Mouse (Mus musculus): ENCODE measurements at regions not wholly inside any gene's neighbourhood (a gene's known extent, or its start where the extent isn't known, plus 50 kb on each side); places are given as distances from the start of the nearest gene placed in this dataset.

GRCm38 (mm10) chr17:61696717-61697116 is 1184.4 kb downstream of the Efna5 start:
- DNase-seq (ENCODE audit: low spot score in 2 of 2), result no peak

DNA sequence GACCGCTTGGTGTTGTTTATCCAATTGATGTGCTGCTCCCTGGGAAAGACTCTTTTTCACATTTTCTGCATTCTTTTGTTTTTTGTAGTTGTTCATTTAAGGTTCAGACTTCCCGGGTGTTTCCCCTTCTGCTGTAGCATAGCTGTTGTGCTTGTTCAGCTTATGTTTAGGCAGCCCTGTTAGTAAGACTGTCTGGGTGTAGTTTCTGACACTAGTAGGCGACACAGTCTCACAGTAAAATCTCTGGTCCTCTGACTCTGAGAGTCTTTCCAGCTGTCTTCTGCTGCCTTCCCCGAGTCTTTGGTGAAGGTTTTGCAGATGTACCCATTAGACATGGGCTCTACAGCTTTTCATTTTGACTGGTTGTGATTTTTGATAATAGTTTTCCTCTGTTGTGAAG is 1194.8 kb downstream of the Efna5 start:
- DNase-seq (ENCODE audit: low spot score in 2 of 2), result no peak

DNA sequence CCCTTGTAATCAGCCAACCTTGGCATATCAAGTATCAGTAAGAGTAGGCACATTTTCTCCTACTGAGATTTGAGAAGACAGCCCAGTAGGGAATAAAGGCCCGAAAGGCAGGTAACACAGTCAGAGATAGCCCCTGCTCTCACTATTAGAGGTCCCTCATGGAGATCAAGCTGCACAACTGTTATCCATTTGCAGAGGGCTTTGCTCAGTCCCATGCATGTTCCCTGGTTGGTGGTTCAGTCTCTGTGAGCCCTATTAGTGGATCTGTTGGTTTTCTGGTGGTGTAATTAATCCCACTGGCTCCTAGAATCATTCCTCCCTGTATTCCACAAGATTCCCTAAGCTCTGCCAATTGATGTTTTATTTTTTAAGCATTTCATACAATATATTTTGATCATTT is 1196.6 kb downstream of the Efna5 start:
- DNase-seq (ENCODE audit: low spot score in 2 of 2), result no peak

- DNase-seq (ENCODE audit: low spot score in 2 of 2), result no peak
Measured at GRCm38 (mm10) chr17:61670651-61671050, 1210.5 kb downstream of the Efna5 start.

- DNase-seq (ENCODE audit: low spot score in 2 of 2), result no peak
Measured at GRCm38 (mm10) chr17:61667428-61667827, 1213.7 kb downstream of the Efna5 start.

DNA sequence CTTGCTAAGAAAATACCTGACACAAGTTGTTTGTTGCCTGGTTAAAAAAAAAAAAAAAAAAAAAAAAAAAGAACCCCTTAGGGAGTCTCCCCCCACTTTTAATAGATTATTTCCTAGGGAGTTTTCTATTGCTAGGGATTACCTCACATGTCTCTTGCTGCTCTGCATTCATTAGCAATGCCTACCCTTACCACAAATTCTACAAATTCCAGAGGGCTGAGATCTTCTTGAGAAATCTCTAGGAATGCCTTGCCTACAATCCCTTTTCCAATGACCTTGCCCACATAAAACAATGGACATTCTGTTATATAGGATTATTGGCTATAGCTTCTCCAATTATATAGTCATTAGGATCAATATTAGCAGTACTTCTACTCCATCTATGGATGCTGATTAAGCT is 1216.2 kb downstream of the Efna5 start:
- no peak for DNase-seq (ENCODE audit: low spot score in 2 of 2)

GRCm38 (mm10) chr17:61647576-61647975 is 1233.5 kb downstream of the Efna5 start:
- no peak for DNase-seq (ENCODE audit: low spot score in 2 of 2)

DNA sequence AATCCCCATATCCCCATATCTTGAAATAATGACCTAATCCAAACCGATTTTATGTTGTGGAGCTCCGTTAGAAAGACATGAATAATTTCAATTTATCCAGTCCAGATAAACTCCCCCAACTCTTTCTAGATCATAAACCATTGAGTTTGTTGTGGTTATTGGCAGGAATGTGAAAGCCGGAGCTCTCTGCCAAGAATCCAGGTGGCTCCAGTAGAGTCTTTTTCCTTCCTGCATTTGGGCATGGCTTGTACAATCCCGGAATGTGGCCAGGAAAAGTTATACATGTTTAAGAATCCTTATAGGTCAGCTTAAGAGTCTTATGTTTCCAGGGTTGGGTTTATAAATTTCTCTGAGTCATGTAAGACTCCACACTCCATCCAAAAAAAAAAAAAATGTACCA is 1272.8 kb downstream of the Efna5 start:
- no peak for DNase-seq (ENCODE audit: low spot score in 2 of 2)

DNA sequence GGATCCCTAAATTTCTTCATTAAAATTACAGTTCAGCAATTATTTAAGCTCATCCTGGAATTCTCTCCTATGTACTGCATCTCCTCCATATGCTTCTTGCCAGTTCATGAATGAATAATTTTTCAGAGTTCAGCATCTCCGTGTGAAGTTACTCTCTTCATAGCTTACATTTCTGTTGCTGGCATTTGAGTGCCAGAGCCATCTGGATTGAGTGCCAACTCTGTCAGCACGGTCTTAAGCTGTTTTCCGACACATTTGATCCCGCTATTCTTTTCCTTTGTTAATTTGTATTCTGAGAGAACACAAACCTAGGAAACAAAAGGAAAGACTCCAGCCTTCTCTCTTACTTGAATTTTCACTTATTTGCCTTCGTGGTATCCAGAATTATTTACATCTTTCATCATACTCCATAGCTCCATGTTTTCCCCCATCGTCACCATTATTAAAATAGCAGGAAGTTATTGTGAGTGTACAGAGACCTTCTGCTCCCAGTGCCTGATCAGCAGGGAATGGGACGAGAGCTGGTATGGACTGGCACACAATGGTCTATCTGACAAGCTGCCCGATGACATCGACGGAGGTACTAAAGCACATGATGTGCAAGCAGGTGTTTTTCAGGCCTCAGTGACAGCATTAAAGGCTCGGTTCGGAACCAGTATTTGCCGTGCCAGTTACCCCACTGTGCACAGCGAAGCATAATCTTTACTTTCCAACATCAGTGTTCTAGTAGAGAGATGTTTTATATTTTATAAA is 1274.2 kb downstream of the Efna5 start:
- peak in 1 of 2 experiments; percentile 2 for DNase-seq (ENCODE audit: low spot score in 2 of 2)

GRCm38 (mm10) chr17:61604246-61604645 is 1276.9 kb downstream of the Efna5 start:
- no peak for DNase-seq (ENCODE audit: low spot score in 2 of 2)

GRCm38 (mm10) chr17:61589255-61589654 is 1291.9 kb downstream of the Efna5 start:
- DNase-seq (ENCODE audit: low spot score in 2 of 2), result no peak

DNA sequence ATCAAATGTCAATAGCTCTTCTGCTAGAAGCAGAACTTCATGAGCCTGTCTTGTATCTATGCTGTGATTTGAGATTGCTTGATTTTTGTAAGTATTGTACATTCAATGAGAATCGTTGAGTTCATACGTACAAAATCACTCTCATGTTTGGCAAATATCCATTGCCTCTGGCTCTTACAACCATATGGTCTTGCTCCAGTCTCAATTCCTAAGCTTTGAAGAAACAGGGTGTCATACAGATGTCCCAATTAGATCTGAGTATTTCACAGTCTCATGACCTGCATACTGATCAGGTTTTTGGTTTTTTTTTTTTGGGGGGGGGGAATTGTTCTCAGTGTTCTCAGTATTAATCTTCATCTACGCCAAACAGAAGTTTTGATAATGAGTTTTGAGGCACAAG is 1302.2 kb downstream of the Efna5 start:
- no peak for DNase-seq (ENCODE audit: low spot score in 2 of 2)

DNA sequence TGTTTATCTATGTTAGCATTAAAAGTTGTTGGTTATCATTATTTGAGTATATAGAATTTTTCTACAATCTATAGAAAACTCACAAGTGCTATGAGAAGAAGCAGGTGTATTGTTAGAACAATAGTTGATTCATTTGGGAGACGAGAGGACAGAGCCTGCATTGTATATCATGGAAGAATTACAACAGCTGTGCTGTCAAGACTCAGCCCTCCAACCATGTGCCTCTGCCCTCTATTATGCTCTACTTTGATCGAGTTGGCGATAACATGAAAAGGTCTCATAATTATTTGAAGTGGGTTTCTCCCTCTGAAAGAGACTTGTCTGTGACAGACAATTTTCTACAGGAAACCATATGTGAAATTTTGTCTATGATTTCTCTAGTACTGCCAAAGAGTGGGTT is 1310.2 kb downstream of the Efna5 start:
- no peak for DNase-seq (ENCODE audit: low spot score in 2 of 2)
